Mouse (Mus musculus) naive thymus-derived CD4-positive, alpha-beta T cell, adult 2 months (primary cell): Measurements from ENCODE around the gene Klhl22.
"Not testable (repeated sequence)": the region's sequence is repeated elsewhere in the genome, so short reads cannot be mapped to it uniquely, and the experiment has no call there.

Experiments
- DNase-seq: peaks from one replicate; pipeline ENCODE4 v3.0.0-alpha.2; 2011; ENCODE audit warnings: low read depth

Gene Klhl22

GRCm38 (mm10) chr16:17759344-17759773 lies at the start of gene Klhl22:
Gene Klhl22, plus strand, starts transcription at chr16:17759618.
- peak; percentile 85 for DNase-seq

GRCm38 (mm10) chr16:17717791-17718190 lies 41.6 kb upstream of the Klhl22 start:
- no peak for DNase-seq

DNA sequence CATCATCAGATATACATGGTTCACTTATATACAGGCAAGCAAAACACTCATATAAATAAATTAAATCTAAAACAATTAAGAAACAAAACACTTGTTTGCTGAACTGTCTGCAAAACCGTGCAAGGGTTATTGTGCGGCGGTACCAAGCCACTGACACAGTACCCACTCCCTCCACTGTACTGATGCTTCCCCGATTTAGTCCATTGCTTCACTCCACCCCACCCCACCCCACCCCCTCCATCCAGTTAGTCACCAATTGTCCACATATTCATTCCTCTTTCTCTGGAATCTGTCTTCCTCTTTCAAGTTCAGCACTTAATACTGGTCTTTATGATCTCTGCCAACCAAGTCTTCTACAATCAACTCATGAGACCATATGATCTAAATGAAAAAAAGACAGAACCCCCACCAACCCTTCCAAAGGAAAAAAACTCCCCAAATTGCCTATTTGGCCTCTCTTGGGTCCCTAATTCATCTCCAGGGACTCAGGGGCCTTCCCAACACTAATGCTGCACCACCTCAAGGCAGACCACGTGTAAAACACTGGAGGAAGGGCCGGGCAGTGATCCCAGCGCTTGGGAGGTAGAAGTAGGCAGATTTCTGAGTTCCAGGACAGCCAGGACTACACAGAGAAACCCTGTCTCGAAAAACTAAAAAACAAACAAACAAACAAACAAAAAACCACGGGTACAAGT lies 38.2 kb upstream of the Klhl22 start:
- DNase-seq: no peak

DNA sequence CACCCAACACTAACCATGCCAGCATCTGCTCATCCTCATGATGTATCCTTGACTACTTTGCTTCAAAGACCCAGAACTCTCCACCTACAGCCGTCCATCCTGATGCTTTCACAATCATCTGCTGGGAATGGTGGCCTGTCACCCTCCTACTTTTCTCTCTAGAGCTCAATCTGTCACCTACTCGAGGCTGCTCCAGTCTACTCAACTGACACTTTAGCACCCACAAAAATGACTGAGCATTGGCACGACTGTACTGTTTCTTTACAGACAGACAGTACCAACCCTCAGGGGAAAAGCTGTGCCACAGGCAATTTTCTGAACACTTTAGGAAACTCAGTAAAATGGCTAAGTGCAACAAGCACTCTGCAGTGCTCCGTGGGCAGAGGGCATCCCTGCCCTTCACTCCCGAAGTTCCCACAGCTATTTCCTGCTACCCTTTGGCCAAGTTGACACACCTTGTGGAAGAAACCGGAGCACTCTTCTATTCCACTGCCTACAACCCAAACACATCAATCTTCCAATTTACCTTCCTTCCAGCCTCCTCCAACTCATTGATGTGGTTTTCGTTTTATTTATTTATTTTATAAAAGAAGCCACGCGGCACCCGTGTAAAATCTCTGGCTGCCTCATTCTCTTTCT lies 37.5 kb upstream of the Klhl22 start:
- no peak for DNase-seq

DNA sequence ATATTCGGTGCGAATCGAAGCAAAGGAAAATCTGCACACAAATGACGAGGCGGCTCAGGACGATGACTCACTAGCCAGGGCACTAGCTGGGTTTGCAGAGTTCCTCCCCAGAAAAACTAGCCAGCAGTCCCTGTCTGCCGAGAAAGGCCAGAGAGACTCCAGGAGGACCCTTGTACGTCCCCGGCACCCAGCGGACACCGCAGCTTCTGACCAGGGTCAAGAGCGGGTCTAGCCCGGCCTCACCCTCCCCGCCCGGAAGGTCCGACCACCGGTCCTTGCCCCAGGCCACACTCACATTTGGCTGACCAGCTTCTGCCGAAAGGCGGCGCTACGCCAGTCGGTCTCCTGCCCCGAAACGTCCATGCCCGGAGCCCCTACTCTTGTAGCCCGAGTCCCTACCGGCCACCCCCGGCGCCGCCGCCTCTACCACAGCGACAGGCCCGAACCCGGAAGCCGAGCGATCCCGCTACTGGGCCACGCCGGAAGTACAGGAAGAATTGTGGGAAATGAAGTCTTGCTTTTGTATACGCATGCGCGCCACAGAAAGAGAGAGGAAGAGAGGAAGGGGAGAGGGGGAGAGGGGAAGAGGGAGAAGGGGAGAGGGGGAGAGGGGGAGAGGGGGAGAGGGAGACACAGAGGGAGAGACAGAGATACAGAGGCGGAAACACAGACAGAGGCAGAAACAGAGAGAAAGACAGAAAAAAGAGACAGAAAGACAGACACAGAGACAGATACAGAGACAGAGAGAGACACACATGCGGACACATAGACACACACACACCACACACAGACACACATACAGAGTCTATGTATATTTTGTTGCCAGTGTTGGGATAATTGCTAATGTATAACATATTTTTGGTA lies 36.7 kb upstream of the Klhl22 start:
- DNase-seq: peak; percentile 90

- no peak for DNase-seq
Observed at GRCm38 (mm10) chr16:17723325-17723626, 36.1 kb upstream of the Klhl22 start.

DNA sequence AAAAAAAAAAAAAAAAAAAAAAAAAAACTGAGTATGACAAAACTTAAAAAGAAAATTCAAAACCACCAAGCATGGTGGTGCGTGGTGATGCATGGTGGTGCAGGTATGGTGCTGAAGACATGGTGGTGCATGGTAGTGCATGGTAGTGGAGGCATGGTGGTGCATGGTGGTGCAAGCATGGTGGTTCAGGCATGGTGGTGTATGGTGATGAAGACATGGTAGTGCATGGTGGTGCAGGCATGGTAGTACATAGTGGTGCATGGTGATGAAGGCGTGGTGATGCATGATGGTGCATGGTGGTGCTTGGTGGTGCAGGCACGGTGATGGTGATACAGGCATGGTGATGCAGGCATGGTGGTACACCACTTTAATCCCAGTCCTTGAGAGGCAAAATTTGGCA lies 35.0 kb upstream of the Klhl22 start:
- no peak for DNase-seq

GRCm38 (mm10) chr16:17727179-17727861 lies 32.1 kb upstream of the Klhl22 start:
- DNase-seq: peak; percentile 87

DNA sequence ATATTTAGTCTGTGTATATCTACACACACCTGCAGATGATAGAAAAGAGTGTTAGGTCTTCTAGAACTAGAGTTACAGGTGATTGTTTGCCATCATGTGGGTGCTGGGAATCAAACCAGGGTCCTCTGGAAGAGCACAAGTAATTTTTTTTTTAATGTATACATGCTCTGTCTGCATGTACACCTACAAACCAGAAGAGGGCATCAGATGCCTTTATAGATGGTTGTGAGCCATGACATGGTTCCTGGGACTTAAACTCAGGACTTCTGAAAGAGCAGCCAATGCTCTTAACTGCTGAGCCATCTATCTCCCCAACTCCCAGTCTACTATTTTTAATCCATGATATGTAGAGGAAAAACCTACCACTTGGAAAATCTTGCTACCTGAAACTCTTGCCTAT lies 29.4 kb upstream of the Klhl22 start:
- DNase-seq: no peak

- no peak for DNase-seq
Observed at GRCm38 (mm10) chr16:17732021-17732420, 27.4 kb upstream of the Klhl22 start.

DNA sequence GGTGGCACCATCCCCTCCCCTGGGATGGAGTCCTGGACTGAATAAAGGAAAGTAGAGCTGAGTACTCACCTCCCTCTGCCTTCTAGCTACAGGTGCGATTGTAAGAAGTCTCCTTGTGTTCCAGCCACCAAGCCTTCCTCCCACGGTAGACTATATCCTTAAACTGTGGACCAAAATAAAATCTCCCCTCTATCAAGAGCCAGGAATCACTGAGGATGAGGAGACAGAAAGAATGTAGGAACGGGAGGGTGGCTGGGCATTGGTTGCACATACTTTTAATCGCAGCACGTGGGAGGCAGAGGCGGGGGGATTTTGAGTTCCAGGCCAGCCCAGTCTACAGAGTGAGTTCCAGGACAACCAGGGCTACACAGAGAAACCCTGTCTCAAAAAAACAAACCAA lies 27.0 kb upstream of the Klhl22 start:
- no peak for DNase-seq

GRCm38 (mm10) chr16:17732841-17733340 lies 26.5 kb upstream of the Klhl22 start, which contains the start of gene Med15:
Gene Med15, minus strand, starts transcription at chr16:17732891.
- no peak for DNase-seq

GRCm38 (mm10) chr16:17733646-17734045 lies 25.8 kb upstream of the Klhl22 start:
- no peak for DNase-seq

DNA sequence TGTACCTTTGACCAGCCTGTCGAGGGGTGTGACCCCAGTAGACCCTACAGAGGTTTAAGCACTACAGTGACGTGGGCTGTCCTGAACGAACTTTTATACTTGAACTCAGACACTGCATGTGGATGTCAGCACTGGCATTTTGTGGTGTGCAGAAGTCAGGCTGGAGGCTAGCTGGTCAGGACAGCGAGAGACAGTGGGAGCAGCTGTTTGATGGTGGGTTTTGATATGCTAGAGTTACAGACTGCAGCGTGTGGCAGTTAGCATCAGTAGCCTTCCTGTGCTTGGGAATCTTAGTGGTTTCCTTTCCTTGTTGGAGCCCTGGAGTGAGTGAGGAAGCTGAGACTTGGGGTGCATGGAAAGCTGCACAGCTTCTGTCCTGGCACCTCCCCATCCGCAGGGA lies 24.5 kb upstream of the Klhl22 start:
- DNase-seq: not testable (repeated sequence)

- DNase-seq: no peak
Observed at GRCm38 (mm10) chr16:17736156-17736555, 23.3 kb upstream of the Klhl22 start.

DNA sequence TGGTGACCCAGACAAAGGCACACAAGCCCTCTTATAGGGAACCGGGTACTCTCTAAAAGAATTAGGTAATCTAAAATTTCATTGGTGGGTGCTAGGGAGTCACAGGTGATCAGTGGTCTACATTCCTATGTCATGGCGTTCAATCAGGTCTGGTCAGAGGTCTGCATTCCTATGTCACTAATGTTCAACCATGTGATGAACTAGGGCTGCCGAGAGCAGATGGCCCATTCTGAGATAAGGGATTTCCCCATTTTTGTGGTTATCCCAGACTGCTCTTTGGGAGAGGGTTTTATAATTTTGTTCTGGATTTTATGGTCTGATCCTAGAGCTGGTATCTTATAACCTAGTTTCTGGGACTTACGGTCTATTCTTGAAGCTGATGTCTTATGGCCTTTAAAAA lies 19.3 kb upstream of the Klhl22 start:
- DNase-seq: no peak

- DNase-seq: no peak
Observed at GRCm38 (mm10) chr16:17742810-17743209, 16.6 kb upstream of the Klhl22 start.

GRCm38 (mm10) chr16:17743279-17743678 lies 16.1 kb upstream of the Klhl22 start:
- DNase-seq: no peak

GRCm38 (mm10) chr16:17744536-17744935 lies 14.9 kb upstream of the Klhl22 start:
- DNase-seq: peak; percentile 75

GRCm38 (mm10) chr16:17745067-17745466 lies 14.4 kb upstream of the Klhl22 start:
- no peak for DNase-seq

GRCm38 (mm10) chr16:17753001-17753400 lies 6.4 kb upstream of the Klhl22 start:
- DNase-seq: no peak

- no peak for DNase-seq
Observed at GRCm38 (mm10) chr16:17753686-17754085, 5.7 kb upstream of the Klhl22 start.
